ENCODE assay signal across 8 mouse cellular contexts in the genomic region with DNA sequence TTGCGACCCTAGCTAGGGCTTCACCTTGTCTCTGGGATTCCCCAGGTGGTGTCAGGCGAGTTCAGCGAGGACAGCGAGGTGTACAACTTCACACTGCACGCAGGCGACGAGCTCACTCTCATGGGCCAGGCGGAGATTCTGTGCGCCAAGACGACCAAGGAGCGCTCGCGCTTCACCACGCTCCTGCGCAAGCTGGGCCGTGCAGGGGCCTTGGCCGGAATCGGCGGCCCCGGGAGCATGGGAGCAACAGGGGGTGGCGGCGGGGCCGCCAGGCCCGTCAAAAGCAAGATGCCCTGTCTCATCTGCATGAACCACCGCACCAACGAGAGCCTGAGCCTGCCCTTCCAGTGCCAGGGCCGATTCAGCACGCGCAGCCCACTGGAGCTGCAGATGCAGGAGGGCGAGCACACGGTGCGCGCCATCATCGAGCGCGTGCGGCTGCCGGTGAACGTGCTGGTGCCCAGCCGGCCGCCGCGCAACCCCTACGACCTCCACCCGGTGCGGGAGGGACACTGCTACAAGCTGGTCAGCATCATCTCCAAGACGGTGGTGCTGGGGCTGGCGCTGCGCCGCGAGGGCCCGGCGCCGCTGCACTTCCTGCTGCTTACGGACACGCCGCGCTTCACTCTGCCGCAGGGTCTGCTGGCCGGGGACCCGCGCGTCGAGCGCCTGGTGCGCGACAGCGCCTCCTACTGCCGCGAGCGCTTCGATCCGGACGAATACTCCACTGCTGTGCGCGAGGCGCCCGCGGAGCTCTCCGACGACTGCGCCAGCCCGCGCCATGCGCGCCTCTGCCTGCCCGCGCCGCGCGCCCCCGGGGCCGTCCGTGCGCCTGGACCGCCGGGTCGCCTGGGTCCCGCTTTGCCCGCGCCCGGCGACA. TPM values are rescaled to one million over a fixed set of nuclear protein-coding genes. Genes with fewer than 3 reads are reported as not detected.
DNase-seq lines count a peak whose midpoint lies in the region; ATAC-seq and TF ChIP-seq lines count a peak whose summit lies in the region.

No protein-coding gene starts in this region.

- peak overlapping the region; percentile 64 for H3K9ac ChIP-seq in heart, embryonic 15.5 days
- H3K9ac ChIP-seq in neural tube, embryonic 15.5 days (replicated peaks), result peak overlapping the region; percentile 54

- peaks cover 32% of the 10 kb centered on the region for H3K36me3 ChIP-seq in forebrain, embryonic 10.5 days (replicated peaks)
- H3K36me3 ChIP-seq in heart, embryonic 15.5 days, result peaks cover 18% of the 10 kb centered on the region
- peaks cover 12% of the 10 kb centered on the region for H3K36me3 ChIP-seq in neural tube, embryonic 15.5 days

- H3K27me3 ChIP-seq in forebrain, embryonic 10.5 days (ENCODE audit: poor library complexity, severe bottlenecking), result peaks cover 79% of the 10 kb centered on the region
- peaks cover 61% of the 10 kb centered on the region for H3K27me3 ChIP-seq in heart, embryonic 15.5 days
- H3K27me3 ChIP-seq in neural tube, embryonic 15.5 days (replicated peaks), result peaks cover 10% of the 10 kb centered on the region; the same call in 1 of the 2 replicates

- no peak for TF ChIP-seq POLR2A in lung, adult 2 months (IDR thresholded peaks at IDR 0.05; ENCODE audit: borderline replicate concordance, extremely low read depth, low read depth, low read length)

- peak overlapping the region; percentile 99 for H3K4me2 ChIP-seq in heart, embryonic 15.5 days
- H3K4me2 ChIP-seq in neural tube, embryonic 15.5 days, result peak overlapping the region; percentile 79

- no peak for TF ChIP-seq CTCF in lung, adult 2 months (IDR thresholded peaks at IDR 0.05; ENCODE audit: insufficient read depth, low read length)

- peak; percentile 82 for DNase-seq in A20 (ENCODE audit: low read depth, low spot score)
- peak; percentile 62 for DNase-seq in adrenal gland, postnatal 25 days
- DNase-seq in forebrain, embryonic 10.5 days (ENCODE audit: extremely low spot score, low spot score), result peak; percentile 77
- peak; percentile 66 to 71 for DNase-seq in kidney, postnatal 25 days
- no peak for DNase-seq in lung, adult 2 months
- peak; percentile 62 to 90 for DNase-seq in thymus, postnatal 10 days (ENCODE audit: low spot score in 2 of 2)

- peak; percentile 83 for ATAC-seq in heart, embryonic 15.5 days (replicated peaks; ENCODE audit: insufficient number of reproducible peaks, insufficient read depth, low FRiP score, low read depth)
- ATAC-seq in neural tube, embryonic 15.5 days (ENCODE audit: low FRiP score), result peak; percentile 90

- peak overlapping the region; percentile 64 for H3K4me3 ChIP-seq in forebrain, embryonic 10.5 days
- H3K4me3 ChIP-seq in heart, embryonic 15.5 days, result peak overlapping the region; percentile 66
- peak overlapping the region; percentile 40 for H3K4me3 ChIP-seq in lung, adult 2 months (replicated peaks; ENCODE audit: extremely low read depth, low read depth, low read length)
- peak overlapping the region; percentile 54 for H3K4me3 ChIP-seq in neural tube, embryonic 15.5 days (replicated peaks)

- WGBS in forebrain, embryonic 10.5 days, result under 1% methylated on average over 103 of the region's 103 CpGs
- WGBS in heart, embryonic 15.5 days, result under 1% methylated on average over 103 of the region's 103 CpGs
- 3% methylated on average over 103 of the region's 103 CpGs for WGBS in lung, adult 2 months
- WGBS in neural tube, embryonic 15.5 days, result 2% methylated on average over 103 of the region's 103 CpGs

- peak overlapping the region; percentile 82 for H3K27ac ChIP-seq in forebrain, embryonic 10.5 days
- H3K27ac ChIP-seq in heart, embryonic 15.5 days, result no peak overlapping the region
- peak overlapping the region; percentile 67 for H3K27ac ChIP-seq in neural tube, embryonic 15.5 days (replicated peaks)

- peaks cover 48% of the 10 kb centered on the region for H3K4me1 ChIP-seq in forebrain, embryonic 10.5 days
- H3K4me1 ChIP-seq in heart, embryonic 15.5 days (replicated peaks), result peaks cover 31% of the 10 kb centered on the region
- peaks cover 2% of the 10 kb centered on the region; the same call in 1 of the 2 replicates for H3K4me1 ChIP-seq in lung, adult 2 months (ENCODE audit: control insufficient read depth, insufficient read depth, low read length)
- H3K4me1 ChIP-seq in neural tube, embryonic 15.5 days, result peaks cover 43% of the 10 kb centered on the region

- H3K9me3 ChIP-seq in forebrain, embryonic 10.5 days, result no peaks in the 10 kb centered on the region
- no peaks in the 10 kb centered on the region for H3K9me3 ChIP-seq in heart, embryonic 15.5 days (replicated peaks)
- H3K9me3 ChIP-seq in neural tube, embryonic 15.5 days (replicated peaks), result no peaks in the 10 kb centered on the region

RNA-seq across cellular contexts. Expression of a gene that starts 8.2 kb away (rescaled TPM):
- total RNA-seq in adrenal gland, postnatal 25 days (2021), result not detected in 2 replicates
- 1.1 and 1.3 TPM in 2 replicates for polyA plus RNA-seq in forebrain, embryonic 10.5 days (2016; fragmentation: Nextera tagmentation; extraction: Ambion mirVana)
- polyA plus RNA-seq in heart, embryonic 15.5 days (2015; fragmentation: Nextera tagmentation; extraction: Ambion mirVana), result not detected in 2 replicates
- not detected in 2 replicates for polyA plus RNA-seq in lung, adult 2 months (2012; rRNA removed)
- 1.8 and 3.1 TPM in 2 replicates for polyA plus RNA-seq in neural tube, embryonic 15.5 days (2015; fragmentation: Nextera tagmentation; extraction: Ambion mirVana)

RNA-seq across cellular contexts. Expression of a gene that starts 9.2 kb away (rescaled TPM):
- 0.09 TPM in 1 of 2 replicates, not detected in the other for total RNA-seq in adrenal gland, postnatal 25 days (2021)
- 2.9 and 3.3 TPM in 2 replicates for polyA plus RNA-seq in forebrain, embryonic 10.5 days (2016; fragmentation: Nextera tagmentation; extraction: Ambion mirVana)
- polyA plus RNA-seq in heart, embryonic 15.5 days (2015; fragmentation: Nextera tagmentation; extraction: Ambion mirVana), result 0.18 and 0.25 TPM in 2 replicates
- polyA plus RNA-seq in lung, adult 2 months (2012; rRNA removed), result 0.09 and 0.15 TPM in 2 replicates
- polyA plus RNA-seq in neural tube, embryonic 15.5 days (2015; fragmentation: Nextera tagmentation; extraction: Ambion mirVana), result 8.2 and 9.6 TPM in 2 replicates

RNA-seq across cellular contexts. Expression of a gene that starts 40.7 kb away (rescaled TPM):
- total RNA-seq in adrenal gland, postnatal 25 days (2021), result 26.6 and 33.0 TPM in 2 replicates
- 379 and 391 TPM in 2 replicates for polyA plus RNA-seq in forebrain, embryonic 10.5 days (2016; fragmentation: Nextera tagmentation; extraction: Ambion mirVana)
- polyA plus RNA-seq in heart, embryonic 15.5 days (2015; fragmentation: Nextera tagmentation; extraction: Ambion mirVana), result 84.8 and 113 TPM in 2 replicates
- polyA plus RNA-seq in lung, adult 2 months (2012; rRNA removed), result 9.7 and 12.2 TPM in 2 replicates
- polyA plus RNA-seq in neural tube, embryonic 15.5 days (2015; fragmentation: Nextera tagmentation; extraction: Ambion mirVana), result 40.9 and 93.4 TPM in 2 replicates

RNA-seq across cellular contexts. Expression of a gene that starts 40.8 kb away (rescaled TPM):
- total RNA-seq in adrenal gland, postnatal 25 days (2021), result 473 and 483 TPM in 2 replicates
- polyA plus RNA-seq in forebrain, embryonic 10.5 days (2016; fragmentation: Nextera tagmentation; extraction: Ambion mirVana), result 104 and 109 TPM in 2 replicates
- polyA plus RNA-seq in heart, embryonic 15.5 days (2015; fragmentation: Nextera tagmentation; extraction: Ambion mirVana), result 261 and 298 TPM in 2 replicates
- polyA plus RNA-seq in lung, adult 2 months (2012; rRNA removed), result 36.2 and 64.3 TPM in 2 replicates
- polyA plus RNA-seq in neural tube, embryonic 15.5 days (2015; fragmentation: Nextera tagmentation; extraction: Ambion mirVana), result 67.2 and 89.6 TPM in 2 replicates

RNA-seq across cellular contexts. Expression of a gene that starts 40.9 kb away (rescaled TPM):
- total RNA-seq in adrenal gland, postnatal 25 days (2021), result 681 and 777 TPM in 2 replicates
- 111 and 112 TPM in 2 replicates for polyA plus RNA-seq in forebrain, embryonic 10.5 days (2016; fragmentation: Nextera tagmentation; extraction: Ambion mirVana)
- 361 and 426 TPM in 2 replicates for polyA plus RNA-seq in heart, embryonic 15.5 days (2015; fragmentation: Nextera tagmentation; extraction: Ambion mirVana)
- polyA plus RNA-seq in lung, adult 2 months (2012; rRNA removed), result 49.3 and 112 TPM in 2 replicates
- 57.5 and 86.0 TPM in 2 replicates for polyA plus RNA-seq in neural tube, embryonic 15.5 days (2015; fragmentation: Nextera tagmentation; extraction: Ambion mirVana)
